Mouse (Mus musculus): Measurements from ENCODE around the gene Lrrc61. TPM values are rescaled to one million over a fixed set of nuclear protein-coding genes. Genes with fewer than 3 reads are reported as not detected.

The Lrrc61 gene
- polyA plus RNA-seq, 1 experiment, result 35.3 TPM

DNA sequence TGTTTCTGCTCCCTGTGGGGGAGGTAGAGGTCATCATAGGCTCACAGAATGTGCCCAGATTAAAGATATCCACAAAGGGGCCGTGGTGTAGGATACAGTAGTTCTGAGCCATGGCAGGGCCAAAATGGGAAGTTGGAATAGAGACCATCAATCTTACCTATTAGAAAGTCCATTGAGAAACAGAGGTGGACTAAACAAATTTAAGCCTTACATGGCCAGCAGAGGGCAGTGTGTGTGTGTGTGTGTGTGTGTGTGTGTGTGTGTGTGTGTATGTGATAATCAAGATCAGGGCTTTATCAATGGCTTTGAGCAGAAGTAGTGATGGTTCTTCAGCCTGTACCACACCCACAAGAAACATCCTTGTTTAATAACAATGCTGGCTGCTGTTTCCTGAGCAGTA is 8.3 kb upstream of the Lrrc61 start:
- DNase-seq, result peak; percentile 61
- Histone ChIP-seq H3K36me3 (ENCODE audit: control insufficient read depth, insufficient read depth, low read length) (no peaks in the 10 kb centered on the region), H3K4me3 (ENCODE audit: insufficient read depth, low read depth, low read length) (no peak overlapping the region), H3K27me3 (replicated peaks; ENCODE audit: control insufficient read depth, insufficient read depth, low read length) (no peaks in the 10 kb centered on the region), H3K4me1 (ENCODE audit: control insufficient read depth, insufficient read depth, low read length) (no peaks in the 10 kb centered on the region; the same call in 1 of the 2 replicates), H3K27ac (ENCODE audit: insufficient read depth, low read depth, low read length) (no peak overlapping the region)
- TF ChIP-seq CTCF (conservative IDR thresholded peaks at IDR 0.05; ENCODE audit: insufficient read depth, insufficient read length, low read depth, low read length) (peak; percentile 45), POLR2A (IDR thresholded peaks at IDR 0.05; ENCODE audit: low read depth, low read length) (no peak)
- 37% methylated on average over 1 of the region's 1 CpGs for WGBS

DNA sequence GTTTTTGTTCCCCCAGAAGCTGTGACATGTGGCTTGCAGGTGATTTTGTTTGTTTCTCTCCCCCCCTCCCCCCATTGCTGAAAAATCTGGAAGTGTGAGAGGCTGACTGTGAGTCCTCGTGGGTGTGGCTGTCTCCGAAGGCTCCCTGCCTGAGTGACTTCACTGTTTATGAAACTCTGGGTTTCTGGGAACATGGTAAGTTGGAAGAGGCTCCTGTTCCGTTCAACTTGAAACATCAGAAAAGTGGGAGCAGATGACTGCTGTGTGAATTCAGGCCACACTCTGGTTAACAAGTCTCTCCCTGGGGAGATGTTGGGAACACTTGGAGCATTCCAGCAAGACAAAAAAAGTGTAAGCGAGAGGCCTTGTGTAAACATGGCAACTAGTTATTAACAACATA is 7.7 kb upstream of the Lrrc61 start:
- no peak for DNase-seq
- Histone ChIP-seq H3K36me3 (ENCODE audit: control insufficient read depth, insufficient read depth, low read length) (no peaks in the 10 kb centered on the region), H3K4me1 (ENCODE audit: control insufficient read depth, insufficient read depth, low read length) (no peaks in the 10 kb centered on the region; the same call in 1 of the 2 replicates), H3K27me3 (replicated peaks; ENCODE audit: control insufficient read depth, insufficient read depth, low read length) (no peaks in the 10 kb centered on the region), H3K27ac (ENCODE audit: insufficient read depth, low read depth, low read length) (no peak overlapping the region), H3K4me3 (ENCODE audit: insufficient read depth, low read depth, low read length) (no peak overlapping the region)
- WGBS, result 61% methylated on average over 4 of the region's 4 CpGs
- TF ChIP-seq POLR2A (IDR thresholded peaks at IDR 0.05; ENCODE audit: low read depth, low read length), result no peak
- TF ChIP-seq CTCF (conservative IDR thresholded peaks at IDR 0.05; ENCODE audit: insufficient read depth, insufficient read length, low read depth, low read length), result no peak

GRCm38 (mm10) chr6:48548314-48548713 is 6.3 kb upstream of the Lrrc61 start:
- DNase-seq, result no peak
- TF ChIP-seq POLR2A (IDR thresholded peaks at IDR 0.05; ENCODE audit: low read depth, low read length), result no peak
- no peak for TF ChIP-seq CTCF (conservative IDR thresholded peaks at IDR 0.05; ENCODE audit: insufficient read depth, insufficient read length, low read depth, low read length)
- no peak overlapping the region for H3K27ac ChIP-seq (ENCODE audit: insufficient read depth, low read depth, low read length)
- no peak overlapping the region for H3K4me3 ChIP-seq (ENCODE audit: insufficient read depth, low read depth, low read length)
- WGBS, result 76% methylated on average over 6 of the region's 6 CpGs
- H3K36me3 ChIP-seq (ENCODE audit: control insufficient read depth, insufficient read depth, low read length), result no peaks in the 10 kb centered on the region
- H3K4me1 ChIP-seq (ENCODE audit: control insufficient read depth, insufficient read depth, low read length), result no peaks in the 10 kb centered on the region
- no peaks in the 10 kb centered on the region for H3K27me3 ChIP-seq (replicated peaks; ENCODE audit: control insufficient read depth, insufficient read depth, low read length)

DNA sequence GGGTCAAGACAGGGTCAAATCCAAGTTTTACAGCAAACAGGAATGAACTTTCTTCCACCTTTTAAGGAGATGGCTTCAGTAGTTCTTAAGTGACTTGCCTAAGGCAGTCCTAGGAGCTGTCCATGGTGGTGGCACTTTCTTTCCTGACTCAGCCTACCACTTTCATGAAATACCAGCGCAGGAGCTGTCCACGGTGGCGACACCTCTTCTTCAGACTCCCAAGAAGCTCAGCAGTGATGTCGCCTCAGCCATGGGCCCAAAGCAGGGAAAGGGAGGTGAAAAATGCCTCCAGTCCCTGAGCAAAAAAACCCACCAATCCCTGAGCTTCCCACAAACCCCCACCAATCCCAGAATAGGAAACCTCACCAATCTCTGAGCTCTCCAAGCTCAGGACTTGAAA is 1.7 kb upstream of the Lrrc61 start:
- H3K4me3 ChIP-seq (ENCODE audit: insufficient read depth, low read depth, low read length), result no peak overlapping the region
- H3K36me3 ChIP-seq (ENCODE audit: control insufficient read depth, insufficient read depth, low read length), result no peaks in the 10 kb centered on the region
- DNase-seq, result peak; percentile 45
- no peaks in the 10 kb centered on the region for H3K27me3 ChIP-seq (replicated peaks; ENCODE audit: control insufficient read depth, insufficient read depth, low read length)
- H3K4me1 ChIP-seq (ENCODE audit: control insufficient read depth, insufficient read depth, low read length), result peaks cover 13% of the 10 kb centered on the region
- 74% methylated on average over 4 of the region's 4 CpGs for WGBS
- H3K27ac ChIP-seq (ENCODE audit: insufficient read depth, low read depth, low read length), result no peak overlapping the region
- TF ChIP-seq CTCF (conservative IDR thresholded peaks at IDR 0.05; ENCODE audit: insufficient read depth, insufficient read length, low read depth, low read length) (no peak), POLR2A (IDR thresholded peaks at IDR 0.05; ENCODE audit: low read depth, low read length) (no peak)

- WGBS, result 54% methylated on average over 4 of the region's 4 CpGs
- H3K4me3 ChIP-seq (ENCODE audit: insufficient read depth, low read depth, low read length), result peak overlapping the region; percentile 64; the same call in 1 of the 2 replicates
- H3K36me3 ChIP-seq (ENCODE audit: control insufficient read depth, insufficient read depth, low read length), result no peaks in the 10 kb centered on the region
- peaks cover 13% of the 10 kb centered on the region for H3K4me1 ChIP-seq (ENCODE audit: control insufficient read depth, insufficient read depth, low read length)
- no peak for TF ChIP-seq CTCF (conservative IDR thresholded peaks at IDR 0.05; ENCODE audit: insufficient read depth, insufficient read length, low read depth, low read length)
- TF ChIP-seq POLR2A (IDR thresholded peaks at IDR 0.05; ENCODE audit: low read depth, low read length), result no peak
- no peaks in the 10 kb centered on the region for H3K27me3 ChIP-seq (replicated peaks; ENCODE audit: control insufficient read depth, insufficient read depth, low read length)
- DNase-seq, result peak; percentile 20
- peak overlapping the region; percentile 99 for H3K27ac ChIP-seq (ENCODE audit: insufficient read depth, low read depth, low read length)
Measured at GRCm38 (mm10) chr6:48553819-48554218, 777 bp upstream of the Lrrc61 start.

GRCm38 (mm10) chr6:48555104-48555890 is 701 bp downstream of the Lrrc61 start:
- TF ChIP-seq CTCF (conservative IDR thresholded peaks at IDR 0.05; ENCODE audit: insufficient read depth, insufficient read length, low read depth, low read length), result no peak
- no peak for TF ChIP-seq POLR2A (IDR thresholded peaks at IDR 0.05; ENCODE audit: low read depth, low read length)
- peak; percentile 88 for DNase-seq

DNA sequence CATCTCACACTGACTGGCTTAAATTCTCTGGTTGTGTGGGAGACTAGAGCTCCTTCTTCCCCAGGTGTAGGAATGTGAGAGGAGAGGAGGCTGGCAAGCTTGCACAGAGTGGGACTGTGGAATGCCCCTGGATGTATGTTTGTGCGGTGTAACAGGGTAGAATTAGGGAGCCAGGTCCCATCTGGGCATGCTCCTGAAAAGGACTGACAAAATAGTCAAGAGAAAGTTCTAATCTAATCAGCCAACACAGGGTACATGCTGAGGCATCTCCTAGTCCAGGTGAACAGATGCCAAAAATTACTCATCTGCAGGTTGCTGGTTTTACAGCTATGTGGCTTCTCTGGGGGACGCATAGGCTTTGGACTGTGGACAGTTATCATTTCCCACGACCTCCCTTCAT is 1.4 kb downstream of the Lrrc61 start:
- WGBS, result 95% methylated on average over 3 of the region's 3 CpGs
- Histone ChIP-seq H3K27me3 (replicated peaks; ENCODE audit: control insufficient read depth, insufficient read depth, low read length) (no peaks in the 10 kb centered on the region), H3K36me3 (ENCODE audit: control insufficient read depth, insufficient read depth, low read length) (no peaks in the 10 kb centered on the region), H3K4me1 (ENCODE audit: control insufficient read depth, insufficient read depth, low read length) (peaks cover 13% of the 10 kb centered on the region), H3K27ac (ENCODE audit: insufficient read depth, low read depth, low read length) (no peak overlapping the region), H3K4me3 (ENCODE audit: insufficient read depth, low read depth, low read length) (no peak overlapping the region)
- TF ChIP-seq POLR2A (IDR thresholded peaks at IDR 0.05; ENCODE audit: low read depth, low read length) (no peak), CTCF (conservative IDR thresholded peaks at IDR 0.05; ENCODE audit: insufficient read depth, insufficient read length, low read depth, low read length) (no peak)
- DNase-seq, result no peak

More at GRCm38 (mm10) chr6:48555104-48555890, 701 bp downstream of the Lrrc61 start:
- no peaks in the 10 kb centered on the region for H3K36me3 ChIP-seq (ENCODE audit: control insufficient read depth, insufficient read depth, low read length)
- H3K27me3 ChIP-seq (replicated peaks; ENCODE audit: control insufficient read depth, insufficient read depth, low read length), result no peaks in the 10 kb centered on the region
- H3K4me1 ChIP-seq (ENCODE audit: control insufficient read depth, insufficient read depth, low read length), result peaks cover 13% of the 10 kb centered on the region
- peak overlapping the region; percentile 64 for H3K4me3 ChIP-seq (ENCODE audit: insufficient read depth, low read depth, low read length)
- 22% methylated on average over 14 of the region's 14 CpGs for WGBS
- peak overlapping the region; percentile 95 for H3K27ac ChIP-seq (ENCODE audit: insufficient read depth, low read depth, low read length)
